Mouse (Mus musculus) thymus, adult 2 months (tissue): ENCODE data around the gene Gpr87. TPM values are rescaled to one million over a fixed set of nuclear protein-coding genes. Genes with fewer than 3 reads are reported as not detected.

Source experiments
- DNase-seq: peaks from one replicate; pipeline ENCODE4 v3.0.0; 2021
- H3K27ac ChIP-seq: fragments of 200-500 bp; 2 replicates; pipeline ENCODE4 v1.5.1; 2012; ENCODE audit warnings: low read length, control low read depth; ENCODE audit not compliant: control insufficient read depth, insufficient read depth
- H3K27me3 ChIP-seq: fragments of 200-500 bp; 2 replicates; pipeline ENCODE4 v1.6.1; 2012; ENCODE audit warnings: mild to moderate bottlenecking, low read length, moderate library complexity, mixed read lengths; ENCODE audit not compliant: control insufficient read depth, insufficient read depth
- H3K36me3 ChIP-seq: fragments of 200-500 bp; 2 replicates; pipeline ENCODE4 v1.6.1; 2012; ENCODE audit warnings: mild to moderate bottlenecking, low read length, moderate library complexity; ENCODE audit not compliant: control insufficient read depth, insufficient read depth
- H3K4me1 ChIP-seq: fragments of 200-500 bp; replicated peaks from 2 replicates; pipeline ENCODE4 v1.6.1; 2012; ENCODE audit warnings: low read length; ENCODE audit not compliant: control insufficient read depth, insufficient read depth
- H3K4me3 ChIP-seq: fragments of 200-500 bp; 2 replicates; pipeline ENCODE4 v1.5.1; 2012; ENCODE audit warnings: mild to moderate bottlenecking, low read length, control low read depth, moderate library complexity; ENCODE audit not compliant: control insufficient read depth, insufficient read depth
- CTCF ChIP-seq: fragments of 200-500 bp; IDR thresholded peaks from 2 replicates; pipeline ENCODE4 v1.5.1; 2012; ENCODE audit warnings: mild to moderate bottlenecking, control low read depth, low read length, moderate library complexity, borderline replicate concordance; ENCODE audit not compliant: control insufficient read depth, poor library complexity, insufficient read depth; ENCODE audit errors: extremely low read depth
- POLR2A ChIP-seq: fragments of 200-500 bp; IDR thresholded peaks from 2 replicates; pipeline ENCODE4 v1.6.1; 2012; ENCODE audit warnings: mild to moderate bottlenecking, low read length, control low read depth, moderate library complexity; ENCODE audit not compliant: control insufficient read depth, poor library complexity, insufficient read depth; ENCODE audit errors: extremely low read depth
- WGBS: fragments of 180-500 bp; shearing (Covaris S2); methylation state at CpG from one replicate; pipeline ENCODE4 v1.1.7; 2018; 5-methylcytosine and 5-hydroxymethylcytosine counted together
- polyA plus RNA-seq: library from polyadenylated mRNA; depleted of rRNA; stranded (reverse); fragments of >200 nt; gene quantifications from 2 replicates; pipeline ENCODE4 v1.2.3, GENCODE M21; 2012

Gene Gpr87
- polyA plus RNA-seq, 1 experiment: 3.7 TPM

- Histone ChIP-seq H3K4me3 (no peak overlapping the region), H3K4me1 (no peaks in the 10 kb centered on the region), H3K27me3 (no peaks in the 10 kb centered on the region), H3K36me3 (no peaks in the 10 kb centered on the region), H3K27ac (no peak overlapping the region)
- no peak for TF ChIP-seq POLR2A
- TF ChIP-seq CTCF: no peak
- DNase-seq: no peak
- WGBS: 65% methylated on average over 1 of the region's 1 CpGs
Measured at GRCm38 (mm10) chr3:59160465-59160864, 34.4 kb downstream of the Gpr87 start.

- WGBS: 62% methylated on average over 5 of the region's 5 CpGs
- Histone ChIP-seq H3K27ac (no peak overlapping the region), H3K27me3 (no peaks in the 10 kb centered on the region), H3K36me3 (no peaks in the 10 kb centered on the region), H3K4me1 (no peaks in the 10 kb centered on the region), H3K4me3 (no peak overlapping the region)
- TF ChIP-seq CTCF: no peak
- TF ChIP-seq POLR2A: no peak
- no peak for DNase-seq
Measured at GRCm38 (mm10) chr3:59157048-59157447, 37.9 kb downstream of the Gpr87 start.

- no peaks in the 10 kb centered on the region for H3K36me3 ChIP-seq
- 98% methylated on average over 6 of the region's 6 CpGs for whole genome bisulfite sequencing
- H3K27ac ChIP-seq: no peak overlapping the region
- no peak overlapping the region for H3K4me3 ChIP-seq
- no peaks in the 10 kb centered on the region for H3K27me3 ChIP-seq
- H3K4me1 ChIP-seq: no peaks in the 10 kb centered on the region
- DNase-seq: no peak
- TF ChIP-seq POLR2A: no peak
- TF ChIP-seq CTCF: no peak
Measured at GRCm38 (mm10) chr3:59155404-59155803, 39.5 kb downstream of the Gpr87 start.

- 22% methylated on average over 2 of the region's 2 CpGs for WGBS
- Histone ChIP-seq H3K36me3 (no peaks in the 10 kb centered on the region), H3K4me3 (no peak overlapping the region), H3K27ac (no peak overlapping the region), H3K27me3 (no peaks in the 10 kb centered on the region), H3K4me1 (no peaks in the 10 kb centered on the region)
- no peak for TF ChIP-seq CTCF
- no peak for TF ChIP-seq POLR2A
- DNase-seq: no peak
Measured at GRCm38 (mm10) chr3:59154888-59155287, 40.0 kb downstream of the Gpr87 start.

- Histone ChIP-seq H3K36me3 (no peaks in the 10 kb centered on the region), H3K27ac (no peak within 1 kb of the TSS), H3K27me3 (no peaks in the 10 kb centered on the region), H3K4me1 (no peaks in the 10 kb centered on the region), H3K4me3 (no peak within 1 kb of the TSS)
- no peak for DNase-seq
- no peak for TF ChIP-seq CTCF
- TF ChIP-seq POLR2A: no peak
- 39% methylated on average over 5 of the region's 5 CpGs for WGBS
Measured at GRCm38 (mm10) chr3:59153424-59153823, 41.5 kb downstream of the Gpr87 start, which contains the start of gene P2ry14. Gene P2ry14 (minus strand): TSS chr3:59153618.

GRCm38 (mm10) chr3:59150624-59151023 is 44.3 kb downstream of the Gpr87 start:
- no peaks in the 10 kb centered on the region for H3K36me3 ChIP-seq
- no peak overlapping the region for H3K4me3 ChIP-seq
- no peak overlapping the region for H3K27ac ChIP-seq
- DNase-seq: no peak
- TF ChIP-seq CTCF (no peak), POLR2A (no peak)
- no peaks in the 10 kb centered on the region for H3K4me1 ChIP-seq
- WGBS: over 99% methylated on average over 2 of the region's 2 CpGs
- H3K27me3 ChIP-seq: no peaks in the 10 kb centered on the region

GRCm38 (mm10) chr3:59149646-59150045 is 45.3 kb downstream of the Gpr87 start:
- Histone ChIP-seq H3K4me3 (no peak overlapping the region), H3K27me3 (no peaks in the 10 kb centered on the region), H3K27ac (no peak overlapping the region), H3K4me1 (no peaks in the 10 kb centered on the region), H3K36me3 (no peaks in the 10 kb centered on the region)
- no peak for DNase-seq
- TF ChIP-seq POLR2A (no peak), CTCF (no peak)
